Mouse (Mus musculus): ENCODE data around the gene Setdb1. TPM values are rescaled to one million over a fixed set of nuclear protein-coding genes. Genes with fewer than 3 reads are reported as not detected.
"Not testable (repeated sequence)": the region's sequence is repeated elsewhere in the genome, so short reads cannot be mapped to it uniquely, and the experiment has no call there.

The Setdb1 gene
- total and polyA plus RNA-seq, 3 experiments: 101 to 116 TPM; not detected in 1

DNA sequence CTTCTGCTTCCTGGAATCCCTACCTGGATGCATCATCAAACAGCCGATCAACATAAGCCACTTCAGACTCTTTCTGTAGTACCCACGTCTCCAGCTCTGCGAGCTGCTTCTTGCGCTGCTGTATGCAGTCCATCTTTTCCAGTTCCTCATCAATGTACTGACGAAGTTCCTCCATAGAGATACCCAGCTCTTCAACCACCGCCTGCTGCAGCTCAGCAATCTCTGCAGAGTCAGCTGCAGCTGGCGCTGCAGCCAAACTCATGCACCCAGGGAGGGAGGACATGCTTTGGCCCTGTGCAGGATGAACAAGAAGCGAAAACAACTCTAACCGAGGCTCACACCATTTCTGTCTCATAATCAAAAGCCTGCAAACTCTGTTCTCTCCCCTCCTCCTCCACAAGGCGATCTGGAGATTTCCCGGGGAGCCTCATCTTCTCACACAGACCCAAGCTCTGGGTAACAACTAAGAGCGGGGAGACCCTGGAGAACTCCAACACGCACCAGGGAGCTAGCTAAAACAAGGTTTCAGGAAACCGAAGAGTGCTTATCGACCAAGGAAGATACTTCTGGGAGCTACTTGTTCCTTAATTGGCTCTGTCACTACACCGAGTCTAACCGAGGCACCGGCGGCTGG is 974 bp downstream of the Setdb1 start:
- H3K4me3 ChIP-seq (ENCODE audit: control insufficient read depth in 1 of 2, insufficient read depth in 1 of 2, low read depth in 2 of 2, low read length in 2 of 2): peak overlapping the region; percentile 71 to 92
- H3K4me1 ChIP-seq (ENCODE audit: control insufficient read depth in 1 of 2, insufficient read depth in 2 of 2, low read length in 2 of 2): peaks cover 4 to 16% of the 10 kb centered on the region in 2 experiments; a peak in 3 of 4 replicates
- H3K9ac ChIP-seq (ENCODE audit: control insufficient read depth, low read depth, low read length, poor library complexity, severe bottlenecking): peak overlapping the region; percentile 86
- not testable (repeated sequence) for H3K27ac ChIP-seq (ENCODE audit: control insufficient read depth, low read depth, low read length); H3K9me3 ChIP-seq (replicated peaks; ENCODE audit: insufficient read depth, low read length); DNase-seq (ENCODE audit: low read depth, low spot score); H3K27me3 ChIP-seq (ENCODE audit: control insufficient read depth in 1 of 2, insufficient read depth in 2 of 2, low read length in 2 of 2)
- TF ChIP-seq SIN3A (IDR thresholded peaks at IDR 0.05; ENCODE audit: low read length): 0 out of 2 replicates have a peak, but pooled peaks have one; percentile 19
- H3K36me3 ChIP-seq (ENCODE audit: control insufficient read depth in 1 of 2, insufficient read depth in 2 of 2, low read length in 2 of 2): peaks cover 15 to 34% of the 10 kb centered on the region in 2 experiments
- peaks cover 15% of the 10 kb centered on the region for H3K79me2 ChIP-seq (ENCODE audit: control insufficient read depth, insufficient read depth, low read length, poor library complexity)

DNA sequence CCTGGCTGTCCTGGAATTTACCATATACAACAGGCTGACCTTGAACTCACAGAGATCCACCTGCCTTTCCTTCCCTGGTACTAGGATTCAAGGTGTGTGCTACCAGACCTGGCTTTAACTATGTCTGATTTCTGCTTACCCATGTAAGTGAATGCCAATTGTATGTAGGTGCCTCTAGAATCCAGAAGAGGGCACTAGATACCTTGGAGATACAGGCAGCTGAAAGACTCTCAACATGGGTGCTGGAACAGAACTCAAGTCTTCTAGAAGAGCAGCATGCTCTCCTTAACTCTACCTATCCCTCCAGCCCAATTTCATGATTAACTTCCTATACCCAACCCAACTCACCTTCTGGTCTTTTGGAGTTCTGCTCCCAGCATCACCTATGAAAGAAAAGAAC is 7.5 kb downstream of the Setdb1 start:
- H3K4me1 ChIP-seq (ENCODE audit: control insufficient read depth in 1 of 2, insufficient read depth in 2 of 2, low read length in 2 of 2): no peaks in the 10 kb centered on the region
- peak; percentile 89 for DNase-seq (ENCODE audit: low read depth, low spot score)
- H3K9ac ChIP-seq (ENCODE audit: control insufficient read depth, low read depth, low read length, poor library complexity, severe bottlenecking): no peak overlapping the region
- TF ChIP-seq MAX (IDR thresholded peaks at IDR 0.05; ENCODE audit: low read length) (0 out of 2 replicates have a peak, but pooled peaks have one; percentile 20), SIN3A (IDR thresholded peaks at IDR 0.05; ENCODE audit: low read length) (peak; percentile 68; the same call in 1 of the 2 replicates), POLR2AphosphoS2 (IDR thresholded peaks at IDR 0.05; ENCODE audit: low read length) (no peak), EP300 (IDR thresholded peaks at IDR 0.05; ENCODE audit: low read depth in 1 of 2, low read length in 2 of 2) (no peak), RAD21 (IDR thresholded peaks at IDR 0.05; ENCODE audit: low read depth, low read length) (peak; percentile 93), ZC3H11A (IDR thresholded peaks at IDR 0.05; ENCODE audit: low read depth, low read length) (peak; percentile 85), ZMIZ1 (IDR thresholded peaks at IDR 0.05; ENCODE audit: low read depth, low read length) (peak; percentile 51; the same call in 1 of the 2 replicates), SMC3 (IDR thresholded peaks at IDR 0.05; ENCODE audit: low read depth, low read length) (peak; percentile 93), ETS1 (IDR thresholded peaks at IDR 0.05; ENCODE audit: low read depth, low read length) (no peak), ZNF384 (IDR thresholded peaks at IDR 0.05; ENCODE audit: low read depth, low read length) (peak; percentile 56; the same call in 1 of the 2 replicates), CTCF (IDR thresholded peaks at IDR 0.05 in 2 of 3, conservative IDR thresholded peaks at IDR 0.05 in 1 of 3; ENCODE audit: control insufficient read depth in 1 of 3, insufficient read depth in 1 of 3, low read depth in 2 of 3, low read length in 3 of 3, poor library complexity in 1 of 3, severe bottlenecking in 1 of 3) (peak; percentile 54 to 96 (median 93)), NELFE (IDR thresholded peaks at IDR 0.05; ENCODE audit: low read depth, low read length) (no peak), ELF1 (IDR thresholded peaks at IDR 0.05; ENCODE audit: low read depth, low read length) (no peak), CHD2 (IDR thresholded peaks at IDR 0.05; ENCODE audit: low read length) (no peak), POLR2A (IDR thresholded peaks at IDR 0.05; ENCODE audit: control insufficient read depth in 1 of 2, insufficient read depth in 1 of 2, low read depth in 1 of 2, low read length in 2 of 2, poor library complexity in 1 of 2) (peak in 1 of 2 experiments; percentile 39; a peak in 2 of 4 replicates), MYC (IDR thresholded peaks at IDR 0.05; ENCODE audit: low read depth, low read length) (peak; percentile 79)
- peaks cover 4% of the 10 kb centered on the region; the same call in 1 of the 2 replicates for H3K79me2 ChIP-seq (ENCODE audit: control insufficient read depth, insufficient read depth, low read length, poor library complexity)
- peaks cover 0 to 80% of the 10 kb centered on the region in 2 experiments; a peak in 2 of 4 replicates for H3K36me3 ChIP-seq (ENCODE audit: control insufficient read depth in 1 of 2, insufficient read depth in 2 of 2, low read length in 2 of 2)
- H3K27ac ChIP-seq (ENCODE audit: control insufficient read depth, low read depth, low read length): no peak overlapping the region
- no peaks in the 10 kb centered on the region for H3K9me3 ChIP-seq (replicated peaks; ENCODE audit: insufficient read depth, low read length)
- no peaks in the 10 kb centered on the region for H3K27me3 ChIP-seq (ENCODE audit: control insufficient read depth in 1 of 2, insufficient read depth in 2 of 2, low read length in 2 of 2)
- no peak overlapping the region for H3K4me3 ChIP-seq (ENCODE audit: control insufficient read depth in 1 of 2, insufficient read depth in 1 of 2, low read depth in 2 of 2, low read length in 2 of 2)
